Mouse (Mus musculus): ENCODE measurements around the gene Mecom.

Gene Mecom

GRCm38 (mm10) chr3:30488808-30489207 is 59.0 kb downstream of the Mecom start:
- in situ Hi-C loops (cut with MboI, MseI) = no loop called here

DNA sequence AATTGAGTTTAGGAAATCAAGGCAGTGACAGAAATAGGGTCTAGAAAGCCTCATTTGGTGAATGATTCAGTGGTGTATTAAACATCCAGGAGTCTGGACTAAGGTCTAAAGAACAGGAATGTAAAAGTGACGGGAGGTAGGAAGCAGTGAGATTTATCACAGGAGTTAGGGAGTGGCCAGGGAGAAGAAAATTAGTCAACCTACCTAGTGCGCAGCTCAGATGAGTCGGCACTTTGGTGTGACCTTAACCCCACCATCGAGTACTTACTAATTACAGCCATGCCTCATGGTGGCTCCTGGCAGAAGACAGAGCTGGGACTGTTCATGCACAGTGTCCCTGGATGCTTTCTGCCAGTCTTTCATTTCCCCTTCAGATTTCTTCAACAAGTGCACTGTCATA is 61.4 kb downstream of the Mecom start:
- in situ Hi-C loops (cut with MboI, MseI) = no loop called here

DNA sequence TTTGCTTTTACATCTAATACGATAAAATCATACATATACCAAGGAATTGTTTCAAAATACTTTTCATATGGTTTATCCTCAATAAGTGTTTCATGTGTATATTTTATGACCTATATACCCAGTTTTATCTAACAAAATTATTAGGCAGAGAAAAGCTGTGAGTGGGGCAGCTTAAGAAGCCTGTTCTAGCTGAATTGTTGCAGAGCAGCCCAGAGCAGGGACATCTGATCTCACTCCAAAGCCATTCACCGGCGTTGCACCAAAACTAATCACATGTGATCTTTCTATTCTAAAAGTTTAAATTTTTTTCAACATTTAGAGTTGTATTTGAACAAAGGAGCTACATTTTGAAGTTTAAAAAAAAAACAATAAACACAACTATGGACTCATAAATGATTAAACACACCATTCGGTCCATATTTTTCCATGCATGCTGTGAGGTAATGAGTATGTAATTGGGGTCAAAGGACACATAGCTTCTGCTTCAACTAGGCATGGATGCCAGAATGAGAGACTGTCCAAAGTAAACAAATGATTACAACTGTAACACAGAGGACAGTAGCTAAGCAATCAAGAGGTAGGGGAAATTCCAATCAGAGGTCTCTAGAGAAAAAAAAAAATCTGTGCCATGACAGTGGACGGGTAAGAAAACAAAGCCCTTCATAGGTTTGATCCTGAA is 64.7 kb downstream of the Mecom start:
- in situ Hi-C loops (cut with MboI, MseI) = no loop called here

DNA sequence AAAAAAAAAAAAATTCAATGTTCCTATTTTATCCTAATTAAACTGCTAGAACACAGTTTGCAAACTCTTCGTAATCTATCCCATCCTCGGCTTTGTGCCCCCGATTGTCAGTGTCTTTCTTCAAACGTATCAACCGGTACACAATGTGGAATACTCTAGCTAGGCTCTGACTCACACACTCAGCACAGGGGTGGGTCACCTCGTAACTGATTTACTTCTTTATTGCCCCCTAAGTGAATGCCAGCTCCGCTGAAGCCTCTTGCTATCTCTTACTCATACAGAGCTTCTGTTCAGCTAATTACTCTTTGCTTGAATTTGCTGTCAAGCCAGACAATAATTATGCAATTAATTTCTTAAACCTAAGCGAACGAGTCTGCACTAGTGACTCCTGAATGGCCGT is 66.1 kb downstream of the Mecom start:
- in situ Hi-C loops (cut with MboI, MseI) = no loop called here

DNA sequence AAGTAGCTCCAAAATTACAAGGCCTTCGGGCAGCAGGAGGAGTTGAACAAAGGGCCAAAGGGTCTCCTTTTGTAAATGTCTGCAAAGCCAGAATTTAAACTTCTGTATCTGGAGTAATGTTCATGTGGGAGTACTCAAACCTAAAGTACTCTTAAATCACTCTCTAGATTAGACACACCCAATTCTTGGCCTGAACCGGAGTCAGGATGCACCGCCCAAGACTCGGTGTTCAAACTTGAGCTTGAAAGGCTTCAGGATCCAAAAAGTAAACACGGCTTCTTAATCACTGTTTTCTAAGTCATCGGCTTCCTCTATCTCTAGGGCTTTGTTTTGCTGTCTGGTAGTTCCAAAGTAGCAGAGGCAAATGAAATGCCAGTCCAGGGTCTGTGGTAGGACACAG is 67.3 kb downstream of the Mecom start:
- in situ Hi-C loops (cut with MboI, MseI) = no loop called here

- in situ Hi-C loops (cut with MboI, MseI) = no loop called here
Observed at GRCm38 (mm10) chr3:30478252-30478651, 69.6 kb downstream of the Mecom start.

GRCm38 (mm10) chr3:30477008-30477407 is 70.8 kb downstream of the Mecom start:
- in situ Hi-C loops (cut with MboI, MseI) = no loop called here

DNA sequence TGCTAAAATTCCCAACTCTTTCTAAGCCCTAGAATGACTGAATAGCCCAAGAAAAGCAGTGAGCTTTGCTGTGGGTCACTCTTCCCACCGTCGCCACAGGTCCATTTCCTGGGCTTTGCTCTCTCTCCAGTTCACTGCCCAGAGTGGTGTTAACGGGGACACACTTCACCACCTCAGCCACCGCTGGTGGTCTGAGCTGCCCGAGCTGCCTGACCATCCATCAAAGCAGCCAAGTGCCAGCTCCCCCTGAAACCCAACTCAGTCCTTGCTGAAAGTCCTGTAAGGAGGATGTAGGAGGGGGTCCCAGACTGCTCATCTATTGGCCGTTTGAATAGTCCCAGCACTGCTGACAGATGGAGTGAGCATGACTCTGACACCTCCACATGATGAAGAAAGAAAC is 72.2 kb downstream of the Mecom start:
- in situ Hi-C loops (cut with MboI, MseI) = no loop called here

- in situ Hi-C loops (cut with MboI, MseI) = no loop called here
Observed at GRCm38 (mm10) chr3:30468068-30468835, 79.6 kb downstream of the Mecom start.

- in situ Hi-C loops (cut with MboI, MseI) = no loop called here
Observed at GRCm38 (mm10) chr3:30466031-30466650, 81.7 kb downstream of the Mecom start.

DNA sequence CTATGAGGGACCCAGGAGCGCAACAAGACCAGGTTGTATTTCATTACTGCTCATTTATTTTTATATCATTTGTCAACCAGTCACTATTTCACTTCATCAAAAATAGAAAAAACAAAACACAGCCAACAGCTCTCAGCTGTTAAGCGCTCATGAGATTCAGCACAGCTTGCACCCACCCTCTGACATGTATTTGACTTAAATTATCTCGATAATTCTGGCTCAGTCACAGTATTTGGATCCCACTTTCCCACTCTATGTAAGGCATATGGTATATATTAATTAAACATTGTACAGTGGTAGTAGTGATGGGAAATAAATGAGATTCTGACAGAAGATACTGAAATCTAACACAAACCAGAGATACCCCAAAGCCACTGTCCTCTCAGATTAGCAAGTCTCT is 83.3 kb downstream of the Mecom start:
- in situ Hi-C loops (cut with MboI, MseI) = no loop called here

- in situ Hi-C loops (cut with MboI, MseI) = no loop called here
Observed at GRCm38 (mm10) chr3:30461831-30462230, 86.0 kb downstream of the Mecom start.

GRCm38 (mm10) chr3:30460890-30461578 is 86.8 kb downstream of the Mecom start:
- in situ Hi-C loops (cut with MboI, MseI) = no loop called here

- in situ Hi-C loops (cut with MboI, MseI) = loop anchor here (10.0 kb wide), 1 partner anchor 325 kb away; no protein-coding TSS in a partner anchor
Observed at GRCm38 (mm10) chr3:30459626-30460025, 88.2 kb downstream of the Mecom start.

GRCm38 (mm10) chr3:30457975-30458678 is 89.7 kb downstream of the Mecom start:
- in situ Hi-C loops (cut with MboI, MseI) = loop anchor here (10.0 kb wide), 1 partner anchor 323 kb away; no protein-coding TSS in a partner anchor

DNA sequence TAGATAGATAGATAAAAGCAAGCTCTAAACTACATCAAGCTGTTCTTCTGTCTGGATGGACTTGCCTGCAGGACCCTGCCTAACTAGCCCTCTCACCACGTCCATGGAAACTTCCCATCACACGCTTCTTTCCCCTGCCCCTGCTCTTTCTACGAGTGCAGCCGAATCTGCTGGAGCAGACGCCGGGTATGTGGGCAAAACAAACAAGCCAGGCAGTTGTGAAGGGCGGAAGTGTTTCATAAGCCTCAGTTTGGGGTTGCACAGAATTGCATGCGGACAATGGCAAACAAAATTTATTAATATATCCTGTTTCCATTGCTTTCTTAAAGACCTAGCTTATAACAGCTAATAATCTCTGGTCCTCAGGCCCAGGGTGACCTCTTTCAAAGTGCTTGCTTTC is 91.9 kb downstream of the Mecom start:
- in situ Hi-C loops (cut with MboI, MseI) = loop anchor here (10.0 kb wide), 1 partner anchor 321 kb away; no protein-coding TSS in a partner anchor

GRCm38 (mm10) chr3:30453546-30454455 is 94.0 kb downstream of the Mecom start:
- in situ Hi-C loops (cut with MboI, MseI) = loop anchor here (10.0 kb wide), 1 partner anchor 319 kb away; no protein-coding TSS in a partner anchor

DNA sequence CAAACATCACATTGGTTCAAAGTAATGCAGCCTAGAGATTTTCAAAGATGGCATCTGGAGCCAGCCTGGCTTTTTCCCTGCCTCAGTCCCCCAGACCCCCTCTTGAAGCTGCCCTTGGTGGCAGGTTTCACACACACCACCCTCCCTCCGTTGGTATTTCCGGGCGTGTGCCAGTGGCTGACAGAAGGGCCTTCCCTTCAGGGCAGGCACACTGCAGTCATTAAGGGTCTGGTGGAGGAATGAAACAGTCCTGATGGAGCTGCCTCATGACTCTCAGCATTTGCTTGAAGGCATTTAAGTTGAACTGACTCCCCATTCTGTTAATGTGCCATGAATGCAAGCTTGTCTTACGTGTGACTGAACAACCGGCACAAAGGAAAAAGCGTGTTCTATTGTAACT is 94.8 kb downstream of the Mecom start:
- in situ Hi-C loops (cut with MboI, MseI) = loop anchor here (10.0 kb wide), 1 partner anchor 318 kb away; no protein-coding TSS in a partner anchor

- in situ Hi-C loops (cut with MboI, MseI) = loop anchor here (10.0 kb wide), 1 partner anchor 318 kb away; no protein-coding TSS in a partner anchor
Observed at GRCm38 (mm10) chr3:30452511-30452910, 95.3 kb downstream of the Mecom start.
